Mouse (Mus musculus) cerebellum, adult 2 months (tissue): ENCODE measurements at regions not wholly inside any gene's neighbourhood (a gene's known extent, or its start where the extent isn't known, plus 50 kb on each side); places are given as distances from the start of the nearest gene placed in this dataset.

Experiments used
- CTCF ChIP-seq: fragments of 200-500 bp; IDR thresholded peaks from 2 replicates; pipeline ENCODE4 v1.5.1; 2011; ENCODE audit warnings: low read depth, mild to moderate bottlenecking, control low read depth, low read length, moderate library complexity, borderline replicate concordance; ENCODE audit not compliant: insufficient read depth
- POLR2A ChIP-seq: fragments of 200-500 bp; IDR thresholded peaks from 2 replicates; pipeline ENCODE4 v1.6.1; 2011; ENCODE audit warnings: low read length, control low read depth, borderline replicate concordance; ENCODE audit not compliant: insufficient read depth

DNA sequence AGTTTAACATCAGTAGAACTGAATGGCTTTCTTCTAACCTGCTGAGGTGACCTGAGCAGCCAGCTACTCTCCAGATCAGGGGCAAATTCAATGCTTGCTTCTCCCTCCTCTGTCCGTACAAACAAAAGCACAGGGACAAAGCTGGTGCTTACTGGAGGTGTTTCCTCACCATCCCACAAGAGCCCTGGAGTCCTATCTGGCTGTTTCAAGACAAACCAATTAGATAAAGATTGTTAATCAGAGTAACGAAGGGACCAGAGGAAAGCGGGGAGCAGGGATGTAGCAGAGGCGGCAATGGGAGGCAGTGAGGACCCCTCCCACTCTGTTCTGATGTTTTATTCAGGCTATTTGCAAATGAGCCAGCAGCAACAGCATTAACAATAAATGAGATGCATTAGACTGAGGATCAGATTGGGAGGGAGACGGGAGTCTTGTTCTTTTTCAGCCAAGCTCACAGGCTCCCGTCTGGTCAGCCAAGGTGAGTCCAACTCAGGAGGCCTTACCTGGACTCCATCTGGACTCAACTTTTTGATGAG, 418.0 kb upstream of the Gm6657 start:
- TF ChIP-seq POLR2A (no peak), CTCF (no peak)
